8 mouse cellular contexts compared by ENCODE assay signal in genomic region chr5:112576361-112576992, GRCm38 (mm10). TPM values are rescaled to one million over a fixed set of nuclear protein-coding genes. Genes with fewer than 3 reads are reported as not detected.
DNase-seq lines count a peak whose midpoint lies in the region; ATAC-seq and TF ChIP-seq lines count a peak whose summit lies in the region.

No protein-coding gene starts in this region.

- peaks cover 8% of the 10 kb centered on the region for H3K4me1 ChIP-seq in kidney, postnatal 0 days (replicated peaks; ENCODE audit: insufficient read depth, low read length)
- peaks cover 51% of the 10 kb centered on the region for H3K4me1 ChIP-seq in hindbrain, embryonic 10.5 days (replicated peaks)
- H3K4me1 ChIP-seq in midbrain, embryonic 11.5 days (ENCODE audit: control insufficient read depth, insufficient read depth, low read length), result peaks cover 24% of the 10 kb centered on the region

- no peak overlapping the region for H3K9ac ChIP-seq in kidney, postnatal 0 days (ENCODE audit: low read depth, low read length)
- peak overlapping the region; percentile 65 for H3K9ac ChIP-seq in midbrain, embryonic 11.5 days (ENCODE audit: low read length)

- no peak for DNase-seq in kidney, postnatal 0 days (ENCODE audit: low spot score)
- no peak for DNase-seq in kidney, adult 9 months
- peak; percentile 85 for DNase-seq in cerebellum, adult 9-11 months
- peak; percentile 43 for DNase-seq in hindbrain, embryonic 10.5 days (ENCODE audit: low spot score)
- DNase-seq in midbrain, embryonic 11.5 days (ENCODE audit: low spot score, missing footprints), result peak; percentile 97
- no peak for DNase-seq in thymus, postnatal 36 days
- DNase-seq in lung, postnatal 14 days, result no peak
- no peak for DNase-seq in gastrocnemius, postnatal 4 days (ENCODE audit: low spot score in 2 of 2)

- peak overlapping the region; percentile 22 for H3K4me3 ChIP-seq in kidney, postnatal 0 days (replicated peaks; ENCODE audit: low read depth, low read length)
- H3K4me3 ChIP-seq in hindbrain, embryonic 10.5 days, result peak overlapping the region; percentile 54
- H3K4me3 ChIP-seq in midbrain, embryonic 11.5 days (ENCODE audit: low read depth, low read length), result peak overlapping the region; percentile 48

- ATAC-seq in kidney, postnatal 0 days (replicated peaks; ENCODE audit: low FRiP score, low read depth), result no peak
- ATAC-seq in midbrain, embryonic 11.5 days (ENCODE audit: low FRiP score), result peak; percentile 50

- peaks cover 39% of the 10 kb centered on the region for H3K27me3 ChIP-seq in kidney, postnatal 0 days (ENCODE audit: insufficient read depth, low read length)
- peaks cover 99% of the 10 kb centered on the region for H3K27me3 ChIP-seq in hindbrain, embryonic 10.5 days (ENCODE audit: insufficient read depth, poor library complexity, severe bottlenecking)
- H3K27me3 ChIP-seq in midbrain, embryonic 11.5 days (ENCODE audit: control insufficient read depth, insufficient read depth, low read length), result peaks cover 32% of the 10 kb centered on the region

- under 1% methylated on average over 48 of the region's 48 CpGs for WGBS in kidney, postnatal 0 days
- WGBS in hindbrain, embryonic 10.5 days, result 1% methylated on average over 48 of the region's 48 CpGs
- WGBS in midbrain, embryonic 11.5 days, result under 1% methylated on average over 48 of the region's 48 CpGs

- H3K36me3 ChIP-seq in kidney, postnatal 0 days (ENCODE audit: insufficient read depth, low read length), result no peaks in the 10 kb centered on the region
- H3K36me3 ChIP-seq in hindbrain, embryonic 10.5 days, result no peaks in the 10 kb centered on the region
- no peaks in the 10 kb centered on the region for H3K36me3 ChIP-seq in midbrain, embryonic 11.5 days (ENCODE audit: control insufficient read depth, insufficient read depth, low read length)

- no peaks in the 10 kb centered on the region for H3K9me3 ChIP-seq in kidney, postnatal 0 days (replicated peaks; ENCODE audit: low read length)
- H3K9me3 ChIP-seq in hindbrain, embryonic 10.5 days, result no peaks in the 10 kb centered on the region
- H3K9me3 ChIP-seq in midbrain, embryonic 11.5 days (ENCODE audit: control insufficient read depth, low read length), result no peaks in the 10 kb centered on the region

- H3K27ac ChIP-seq in kidney, postnatal 0 days, result no peak overlapping the region
- peak overlapping the region; percentile 54 for H3K27ac ChIP-seq in hindbrain, embryonic 10.5 days
- H3K27ac ChIP-seq in midbrain, embryonic 11.5 days (ENCODE audit: low read depth, low read length), result no peak overlapping the region

- H3K4me2 ChIP-seq in kidney, postnatal 0 days (ENCODE audit: low read length), result peak overlapping the region; percentile 53
- peak overlapping the region; percentile 90 for H3K4me2 ChIP-seq in midbrain, embryonic 11.5 days

- TF ChIP-seq CTCF in kidney, postnatal 0 days (IDR thresholded peaks at IDR 0.05; ENCODE audit: low read depth), result no peak

RNA-seq across cellular contexts. Expression of gene Sez6l, which starts 0.5 kb away (rescaled TPM):
- polyA plus RNA-seq in kidney, postnatal 0 days (2015; fragmentation: Nextera tagmentation; extraction: Ambion mirVana), result 0.28 and 0.37 TPM in 2 replicates
- polyA plus RNA-seq in hindbrain, embryonic 10.5 days (2016; fragmentation: Nextera tagmentation; extraction: Ambion mirVana), result 1.4 and 6.0 TPM in 2 replicates
- polyA plus RNA-seq in midbrain, embryonic 11.5 days (2014; fragmentation: Nextera tagmentation; extraction: Ambion mirVana), result 2.6 TPM in 2 replicates
- total RNA-seq in gastrocnemius, postnatal 4 days (2021), result under 1 TPM; 0.44 to 0.52 TPM

Comparison
In these comparisons a context has a peak if more than half of its experiments do, and no peak if none do; other contexts are left out.
1. DNase-seq: peak in cerebellum, adult 9-11 months (single experiment), hindbrain, embryonic 10.5 days (single experiment) and midbrain, embryonic 11.5 days (single experiment); none in kidney, postnatal 0 days (single experiment), kidney, adult 9 months (single experiment), thymus, postnatal 36 days (0 of 2), lung, postnatal 14 days (single experiment) and gastrocnemius, postnatal 4 days (0 of 2).
2. Peak in every context shown above with its lines, with median percentiles within 50 percentile points of each other: H3K4me3 ChIP-seq.